Mouse (Mus musculus) erythroblast, adult 5-6 weeks (primary cell): ENCODE measurements around the gene Olfr49. TPM values are rescaled to one million over a fixed set of nuclear protein-coding genes. Genes with fewer than 3 reads are reported as not detected.
A peak's percentile ranks its signal among the peaks of the same experiment; 100 is the strongest.

Experiments
- ATAC-seq: replicated peaks from 2 replicates; pipeline ENCODE4 v1.8.0; 2016; ENCODE audit warnings: moderate number of reproducible peaks, mild to moderate bottlenecking, moderate TSS enrichment, inconsistent platforms; ENCODE audit not compliant: poor library complexity, low FRiP score, severe bottlenecking
- total RNA-seq, 2 experiments: library from RNA; stranded (forward) in 1 of 2; stranded (reverse) in 1 of 2; fragments of 150-400 nt in 1 of 2; fragments of 200-764, 138-1000 nt in 1 of 2; gene quantifications; 2 replicates each; pipeline versions ENCODE4 v1.2.3 to v1.2.4; 2015 to 2017; ENCODE audit warnings: low replicate concordance in 2 of 2

Gene Olfr49
- total RNA-seq (2015; ENCODE audit: low replicate concordance) (not detected in 2 replicates), total RNA-seq (2017; ENCODE audit: low replicate concordance) (not detected in 2 replicates)

- ATAC-seq, result no peak
Measured at GRCm38 (mm10) chr14:54284839-54285238, at the start of gene Olfr49. Olfr49 (minus strand) TSS chr14:54284939.

- peak; percentile 82 for ATAC-seq
Measured at GRCm38 (mm10) chr14:54333452-54334189, 48.9 kb upstream of the Olfr49 start.

- ATAC-seq, result no peak
Measured at GRCm38 (mm10) chr14:54332176-54333074, 47.7 kb upstream of the Olfr49 start.

GRCm38 (mm10) chr14:54331178-54331577 is 46.4 kb upstream of the Olfr49 start:
- ATAC-seq, result no peak

GRCm38 (mm10) chr14:54329201-54329600 is 44.5 kb upstream of the Olfr49 start:
- no peak for ATAC-seq

GRCm38 (mm10) chr14:54328548-54328947 is 43.8 kb upstream of the Olfr49 start:
- ATAC-seq, result no peak

GRCm38 (mm10) chr14:54324486-54324885 is 39.7 kb upstream of the Olfr49 start:
- ATAC-seq, result no peak

- no peak for ATAC-seq
Measured at GRCm38 (mm10) chr14:54321556-54322376, 37.0 kb upstream of the Olfr49 start.

GRCm38 (mm10) chr14:54311763-54312162 is 27.0 kb upstream of the Olfr49 start:
- ATAC-seq, result no peak

- no peak for ATAC-seq
Measured at GRCm38 (mm10) chr14:54300676-54301075, 15.9 kb upstream of the Olfr49 start.

- ATAC-seq, result no peak
Measured at GRCm38 (mm10) chr14:54300136-54300535, 15.4 kb upstream of the Olfr49 start.

GRCm38 (mm10) chr14:54276446-54276845 is 8.3 kb downstream of the Olfr49 start:
- ATAC-seq, result no peak

- no peak for ATAC-seq
Measured at GRCm38 (mm10) chr14:54272696-54273095, 12.0 kb downstream of the Olfr49 start.

GRCm38 (mm10) chr14:54271976-54272606 is 12.6 kb downstream of the Olfr49 start:
- no peak for ATAC-seq

- ATAC-seq, result no peak
Measured at GRCm38 (mm10) chr14:54270413-54270812, 14.3 kb downstream of the Olfr49 start.

- ATAC-seq, result no peak
Measured at GRCm38 (mm10) chr14:54269566-54269965, 15.2 kb downstream of the Olfr49 start.

- ATAC-seq, result no peak
Measured at GRCm38 (mm10) chr14:54267966-54268365, 16.8 kb downstream of the Olfr49 start.

GRCm38 (mm10) chr14:54265951-54266350 is 18.8 kb downstream of the Olfr49 start:
- ATAC-seq, result no peak

GRCm38 (mm10) chr14:54265093-54265492 is 19.6 kb downstream of the Olfr49 start:
- ATAC-seq, result no peak
